Mouse (Mus musculus) lung, postnatal 10 days (tissue): ENCODE results near the gene Arrb1.
A peak's percentile ranks its signal among the peaks of the same experiment; 100 is the strongest.

ENCODE experiments used
- DNase-seq: peaks from one replicate; pipeline ENCODE4 v3.0.0; 2021

Arrb1 gene

DNA sequence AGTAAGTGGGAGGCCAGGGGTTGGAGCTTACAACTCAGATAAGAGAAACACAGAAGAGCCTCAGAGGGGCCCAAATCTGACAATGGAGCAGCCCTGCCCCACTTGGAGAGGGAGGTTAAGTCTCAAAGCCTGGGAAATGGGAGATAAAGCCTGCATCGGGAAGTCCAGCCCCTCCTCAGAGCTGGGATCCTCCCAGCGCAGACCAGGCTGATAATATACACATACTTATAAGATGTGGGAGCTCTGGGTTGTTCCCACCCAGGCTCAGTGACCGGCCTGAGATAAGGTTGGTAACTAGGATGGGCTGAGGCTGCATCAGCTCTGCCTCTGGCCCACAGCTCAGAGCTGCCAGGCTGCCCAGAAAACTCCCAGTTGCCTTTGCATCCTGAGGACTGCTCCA lies 106.8 kb downstream of the Arrb1 start:
- no peak for DNase-seq

DNA sequence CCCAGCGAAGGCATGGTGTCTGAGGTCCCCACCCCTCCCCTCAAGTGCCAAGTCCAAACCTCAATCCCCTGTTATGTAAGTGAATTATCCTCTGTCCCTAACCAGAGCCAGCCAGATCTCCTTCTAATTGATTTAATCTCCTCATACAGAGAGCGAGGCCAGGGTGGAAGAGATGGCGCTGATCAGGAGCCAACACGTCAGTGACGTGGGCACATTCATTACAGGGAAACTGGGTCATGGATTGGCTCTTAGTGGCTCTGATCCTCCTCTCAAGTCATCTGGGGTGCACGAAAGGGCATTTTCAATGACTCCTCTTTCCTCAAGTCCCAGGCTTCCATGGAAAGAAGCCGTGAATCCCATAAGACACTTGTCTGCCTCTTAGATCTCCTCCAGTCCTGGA lies 109.4 kb downstream of the Arrb1 start:
- no peak for DNase-seq

DNA sequence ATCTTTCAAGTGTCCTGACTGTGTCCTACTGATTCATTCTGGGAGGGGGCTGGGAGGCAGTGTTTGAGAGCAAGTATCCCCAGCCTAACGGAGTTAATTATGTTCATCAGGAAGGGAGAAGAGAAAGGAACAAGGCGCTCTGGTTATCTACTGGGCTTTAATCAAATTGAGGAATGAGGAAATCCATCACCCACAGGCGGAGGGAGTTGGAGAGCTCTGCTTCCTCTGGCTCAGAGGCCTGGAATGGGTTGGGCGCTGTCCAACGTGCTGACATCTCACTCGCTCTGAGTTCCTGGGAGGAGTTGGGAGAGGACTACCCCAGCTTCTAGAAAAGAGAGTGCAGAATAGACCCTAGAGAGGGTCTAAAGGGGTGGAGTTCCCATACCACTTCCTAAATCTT lies 113.4 kb downstream of the Arrb1 start:
- DNase-seq = peak; percentile 80

DNA sequence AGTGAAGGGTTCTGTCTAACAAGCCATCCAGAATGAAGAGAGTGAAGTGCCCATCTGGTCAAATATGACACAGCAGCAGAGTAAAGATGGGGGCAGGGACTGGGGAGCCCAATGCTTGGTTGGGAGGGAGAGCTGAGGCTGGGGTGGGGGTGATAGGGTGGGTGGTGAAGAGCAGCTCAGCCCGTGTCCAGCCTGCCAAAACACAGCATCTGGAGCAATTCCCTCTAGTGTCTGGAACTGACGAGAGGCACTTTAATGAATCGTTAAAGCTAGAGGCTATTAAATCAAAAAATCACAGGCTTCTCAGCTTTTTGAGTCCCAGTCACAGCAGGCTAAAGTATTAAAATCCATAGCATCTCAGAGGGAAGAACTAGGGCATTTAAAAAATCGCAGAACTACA lies 114.3 kb downstream of the Arrb1 start:
- no peak for DNase-seq

DNA sequence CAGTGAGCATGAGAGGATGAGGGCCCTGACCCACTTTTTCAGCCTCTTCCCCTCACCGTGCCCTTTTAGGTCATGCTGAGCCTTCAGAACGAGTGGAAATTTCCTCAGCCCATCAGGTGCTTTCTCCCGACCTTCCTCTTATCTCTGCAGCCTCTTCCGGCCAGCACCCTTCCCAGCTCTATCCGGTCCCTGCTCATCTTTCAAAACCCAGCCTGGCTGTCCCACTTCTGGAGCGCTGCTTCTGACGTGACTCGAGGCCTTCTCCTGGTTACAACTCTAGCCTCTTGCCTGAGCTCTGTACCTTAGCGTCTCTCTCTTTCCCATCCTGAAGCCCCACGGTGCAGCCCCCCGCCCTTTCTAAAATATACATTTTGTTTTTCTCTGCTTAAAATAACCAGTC lies 119.0 kb downstream of the Arrb1 start:
- no peak for DNase-seq
